Mouse (Mus musculus) stomach, postnatal 0 days (tissue): Measurements from ENCODE around the gene Camk2n1. TPM values are rescaled to one million over a fixed set of nuclear protein-coding genes. Genes with fewer than 3 reads are reported as not detected.

ENCODE experiments used
- ATAC-seq: fragments of 200-750 bp; cut with Nextera tagmentation; 2 replicates; pipeline ENCODE4 v1.8.0; 2017; ENCODE audit not compliant: low FRiP score, low TSS enrichment
- DNase-seq: peaks from one replicate; pipeline ENCODE4 v3.0.0-alpha.2; 2016; ENCODE audit warnings: low spot score
- H3K27ac ChIP-seq: fragments of 300-500 bp; sonication (generic); replicated peaks from 2 replicates; pipeline ENCODE4 v1.5.1; 2014; ENCODE audit warnings: mild to moderate bottlenecking, control low read depth
- H3K27me3 ChIP-seq: fragments of 300-500 bp; sonication (generic); 2 replicates; pipeline ENCODE4 v1.6.1; 2014; ENCODE audit warnings: low read length; ENCODE audit not compliant: control insufficient read depth, insufficient read depth
- H3K36me3 ChIP-seq: fragments of 300-500 bp; sonication (generic); 2 replicates; pipeline ENCODE4 v1.6.1; 2014; ENCODE audit warnings: low read length, mixed read lengths; ENCODE audit not compliant: control insufficient read depth, insufficient read depth
- H3K4me1 ChIP-seq: fragments of 300-500 bp; sonication (generic); replicated peaks from 2 replicates; pipeline ENCODE4 v1.6.1; 2014; ENCODE audit warnings: antibody characterized with exemption; ENCODE audit not compliant: control insufficient read depth, insufficient read depth
- H3K4me2 ChIP-seq: fragments of 300-500 bp; sonication (generic); replicated peaks from 2 replicates; pipeline ENCODE4 v1.6.1; 2014; ENCODE audit warnings: low read depth, mild to moderate bottlenecking, control low read depth, moderate library complexity
- H3K4me3 ChIP-seq: fragments of 300-500 bp; sonication (generic); 2 replicates; pipeline ENCODE4 v1.5.1; 2014; ENCODE audit warnings: low read depth, low read length, control low read depth
- H3K9ac ChIP-seq: fragments of 300-500 bp; sonication (generic); 2 replicates; pipeline ENCODE4 v1.6.1; 2014; ENCODE audit warnings: mild to moderate bottlenecking, low read length, control low read depth, mixed read lengths
- H3K9me3 ChIP-seq: fragments of 300-500 bp; sonication (generic); 2 replicates; pipeline ENCODE4 v1.6.1; 2016; ENCODE audit warnings: low read length; ENCODE audit not compliant: control insufficient read depth
- CTCF ChIP-seq: IDR thresholded peaks from 2 replicates; pipeline ENCODE4 v1.5.1; 2016; ENCODE audit warnings: antibody characterized with exemption, low read depth, mild to moderate bottlenecking, moderate library complexity
- EP300 ChIP-seq: optimal IDR thresholded peaks from 2 replicates; pipeline ENCODE3; 2016; ENCODE audit warnings: antibody characterized with exemption
- WGBS: fragments of 180-500 bp; shearing (Covaris S2); extraction: QIAGEN DNeasy Blood & Tissue Kit; methylation state at CpG from one replicate; pipeline ENCODE4 v1.1.7; 2014; 5-methylcytosine and 5-hydroxymethylcytosine counted together
- polyA plus RNA-seq: library from polyadenylated mRNA; unstranded; fragments of >200 nt; fragmentation: Nextera tagmentation; extraction: Ambion mirVana; gene quantifications from 2 replicates; pipeline ENCODE4 v1.2.1, GENCODE M21; 2015

Gene Camk2n1
- polyA plus RNA-seq, result 4.5 and 4.8 TPM in 2 replicates

GRCm38 (mm10) chr4:138453753-138454570 is at the start of gene Camk2n1:
Camk2n1 (plus strand) TSS chr4:138454314.
- Histone ChIP-seq H3K9ac (peak within 1 kb of the TSS; percentile 86), H3K27me3 (no peaks in the 10 kb centered on the region), H3K27ac (peak within 1 kb of the TSS; percentile 92), H3K9me3 (no peaks in the 10 kb centered on the region), H3K4me3 (peak within 1 kb of the TSS; percentile 82), H3K4me2 (peak within 1 kb of the TSS; percentile 86), H3K36me3 (no peaks in the 10 kb centered on the region), H3K4me1 (peaks cover 3% of the 10 kb centered on the region; the same call in 1 of the 2 replicates)
- peak; percentile 92 for DNase-seq
- TF ChIP-seq EP300 (no peak), CTCF (no peak)
- WGBS, result 2% methylated on average over 21 of the region's 64 CpGs
- ATAC-seq, result peak; percentile 86

- Histone ChIP-seq H3K4me3 (no peak overlapping the region), H3K4me1 (no peaks in the 10 kb centered on the region), H3K4me2 (no peak overlapping the region), H3K27me3 (no peaks in the 10 kb centered on the region), H3K9me3 (no peaks in the 10 kb centered on the region), H3K36me3 (no peaks in the 10 kb centered on the region), H3K27ac (no peak overlapping the region), H3K9ac (no peak overlapping the region)
- ATAC-seq, result no peak
- WGBS, result 7% methylated on average over 2 of the region's 2 CpGs
- peak; percentile 54 for DNase-seq
- TF ChIP-seq CTCF (peak; percentile 71), EP300 (no peak)
Observed at GRCm38 (mm10) chr4:138404806-138405205, 49.3 kb upstream of the Camk2n1 start.

- WGBS, result 46% methylated on average over 12 of the region's 13 CpGs
- TF ChIP-seq CTCF, result no peak
- TF ChIP-seq EP300, result no peak
- H3K4me3 ChIP-seq, result no peak overlapping the region
- H3K27ac ChIP-seq, result no peak overlapping the region
- H3K9ac ChIP-seq, result no peak overlapping the region
- peak; percentile 63 for DNase-seq
- H3K9me3 ChIP-seq, result no peaks in the 10 kb centered on the region
- H3K4me1 ChIP-seq, result no peaks in the 10 kb centered on the region
- ATAC-seq, result peak; percentile 73
- no peak overlapping the region for H3K4me2 ChIP-seq
- H3K36me3 ChIP-seq, result no peaks in the 10 kb centered on the region
- H3K27me3 ChIP-seq, result no peaks in the 10 kb centered on the region
Observed at GRCm38 (mm10) chr4:138407479-138408194, 46.5 kb upstream of the Camk2n1 start.

GRCm38 (mm10) chr4:138411011-138411410 is 43.1 kb upstream of the Camk2n1 start:
- Histone ChIP-seq H3K4me3 (no peak overlapping the region), H3K4me2 (no peak overlapping the region), H3K27me3 (no peaks in the 10 kb centered on the region), H3K27ac (no peak overlapping the region), H3K9ac (no peak overlapping the region), H3K4me1 (no peaks in the 10 kb centered on the region), H3K36me3 (no peaks in the 10 kb centered on the region), H3K9me3 (no peaks in the 10 kb centered on the region)
- WGBS, result 7% methylated on average over 5 of the region's 5 CpGs
- ATAC-seq (no peak), DNase-seq (no peak)
- TF ChIP-seq CTCF, result no peak
- TF ChIP-seq EP300, result no peak

GRCm38 (mm10) chr4:138411504-138412121 is 42.5 kb upstream of the Camk2n1 start:
- H3K9me3 ChIP-seq, result no peaks in the 10 kb centered on the region
- TF ChIP-seq EP300 (no peak), CTCF (no peak)
- no peaks in the 10 kb centered on the region for H3K36me3 ChIP-seq
- WGBS, result 38% methylated on average over 7 of the region's 7 CpGs
- DNase-seq (no peak), ATAC-seq (no peak)
- H3K4me1 ChIP-seq, result no peaks in the 10 kb centered on the region
- no peak overlapping the region for H3K4me3 ChIP-seq
- no peaks in the 10 kb centered on the region for H3K27me3 ChIP-seq
- H3K4me2 ChIP-seq, result no peak overlapping the region
- H3K9ac ChIP-seq, result no peak overlapping the region
- H3K27ac ChIP-seq, result no peak overlapping the region
